ENCODE assay signal across 8 mouse cellular contexts in the genomic region with DNA sequence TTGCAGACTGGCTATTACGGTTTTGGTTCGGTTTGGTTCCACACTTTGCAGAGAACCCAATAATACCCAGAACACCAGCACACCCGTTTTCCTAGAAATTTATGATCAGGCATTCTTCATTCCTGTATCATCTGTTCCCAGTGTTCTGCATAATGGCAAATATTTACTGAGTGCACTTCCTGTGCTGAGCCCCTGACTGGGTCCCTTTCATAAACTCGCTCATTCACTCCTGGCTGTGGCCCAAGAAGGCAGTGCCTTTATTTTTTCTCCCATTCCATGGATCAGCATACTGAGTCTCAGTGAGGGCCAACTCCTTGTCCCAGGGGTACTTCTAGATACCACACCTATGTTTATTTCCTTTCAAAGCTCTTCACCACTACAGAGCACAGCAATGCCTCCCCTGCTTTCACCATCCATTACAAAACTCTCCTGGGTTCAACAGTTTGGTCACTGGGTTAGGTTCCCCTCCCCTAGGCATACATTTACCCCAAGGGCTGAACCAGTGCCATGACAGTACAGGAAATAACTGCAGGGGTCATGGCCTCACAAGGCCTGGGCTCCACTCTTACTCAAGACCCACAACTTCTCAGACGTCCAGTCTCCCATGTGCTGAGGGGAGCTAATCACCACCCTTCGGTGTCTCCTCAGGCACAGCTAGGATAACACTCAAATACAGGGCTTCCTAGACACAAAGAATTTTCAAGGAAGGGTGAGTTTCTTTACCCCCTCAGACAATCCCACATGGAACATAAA.
DNase-seq lines count a peak whose midpoint lies in the region; ATAC-seq and TF ChIP-seq lines count a peak whose summit lies in the region.
"Had no signal": no experiment of that assay in that cellular context is flagged by ENCODE, and none has a peak within 500 bp of the region (broad histone marks: within the 10 kb centered on the region; RNA-seq: fewer than 3 reads in every experiment).

No protein-coding gene starts in this region.

- no peak for DNase-seq in kidney, adult 11 months
- no peak for DNase-seq in limb, embryonic 14.5 days (ENCODE audit: low spot score)
- DNase-seq in cerebellum, postnatal 25 days: no peak
- DNase-seq in left cerebral cortex, postnatal 14 days (ENCODE audit: low spot score in 2 of 2): no peak
- DNase-seq: gastrocnemius, postnatal 10 days had no signal

- no peaks in the 10 kb centered on the region for H3K27me3 ChIP-seq in kidney, embryonic 16.5 days (ENCODE audit: insufficient read depth, low read length)
- H3K27me3 ChIP-seq in embryonic facial prominence, embryonic 13.5 days: no peaks in the 10 kb centered on the region
- 0 out of 2 replicates have a peak, but pooled peaks cover 4% of the 10 kb centered on the region for H3K27me3 ChIP-seq in limb, embryonic 14.5 days (ENCODE audit: control insufficient read depth, insufficient read depth, low read length)
- no peaks in the 10 kb centered on the region for H3K27me3 ChIP-seq in neural tube, embryonic 15.5 days (replicated peaks)

- 0 out of 2 replicates have a peak overlapping the region, but pooled peaks have one; percentile 9 for H3K9ac ChIP-seq in kidney, embryonic 16.5 days (replicated peaks; ENCODE audit: low read length)
- H3K9ac ChIP-seq in embryonic facial prominence, embryonic 13.5 days: no peak overlapping the region
- H3K9ac ChIP-seq in limb, embryonic 14.5 days (ENCODE audit: low read depth, low read length, severe bottlenecking): no peak overlapping the region
- no peak overlapping the region for H3K9ac ChIP-seq in neural tube, embryonic 15.5 days (replicated peaks)

- no peak overlapping the region for H3K4me2 ChIP-seq in kidney, embryonic 16.5 days (replicated peaks; ENCODE audit: low read depth, low read length)
- H3K4me2 ChIP-seq in embryonic facial prominence, embryonic 13.5 days: no peak overlapping the region
- H3K4me2 ChIP-seq in limb, embryonic 14.5 days (replicated peaks; ENCODE audit: low read depth, low read length, severe bottlenecking): no peak overlapping the region
- no peak overlapping the region for H3K4me2 ChIP-seq in neural tube, embryonic 15.5 days

- intact Hi-C loops in left cerebral cortex, postnatal 14 days (cut with DNase I): no loop called here

- no peak for ATAC-seq in kidney, embryonic 16.5 days (ENCODE audit: low FRiP score, low TSS enrichment)
- ATAC-seq in embryonic facial prominence, embryonic 13.5 days (ENCODE audit: insufficient number of reproducible peaks, insufficient read depth, low FRiP score, low TSS enrichment, low read depth): no peak
- no peak for ATAC-seq in limb, embryonic 14.5 days (ENCODE audit: low FRiP score, low read depth)
- ATAC-seq in neural tube, embryonic 15.5 days (ENCODE audit: low FRiP score): no peak

- no peak overlapping the region for H3K4me3 ChIP-seq in kidney, embryonic 16.5 days (ENCODE audit: low read length)
- H3K4me3 ChIP-seq in embryonic facial prominence, embryonic 13.5 days: no peak overlapping the region
- no peak overlapping the region for H3K4me3 ChIP-seq in limb, embryonic 14.5 days (replicated peaks; ENCODE audit: low read length)
- no peak overlapping the region for H3K4me3 ChIP-seq in neural tube, embryonic 15.5 days (replicated peaks)

- WGBS in kidney, embryonic 16.5 days: 42% methylated on average over 6 of the region's 6 CpGs
- WGBS in embryonic facial prominence, embryonic 13.5 days: 60% methylated on average over 6 of the region's 6 CpGs
- whole genome bisulfite sequencing in limb, embryonic 14.5 days: 44% methylated on average over 6 of the region's 6 CpGs
- WGBS in neural tube, embryonic 15.5 days: 48% methylated on average over 6 of the region's 6 CpGs

- no peaks in the 10 kb centered on the region for H3K9me3 ChIP-seq in kidney, embryonic 16.5 days (ENCODE audit: low read length)
- H3K9me3 ChIP-seq in embryonic facial prominence, embryonic 13.5 days: no peaks in the 10 kb centered on the region
- no peaks in the 10 kb centered on the region for H3K9me3 ChIP-seq in limb, embryonic 14.5 days (ENCODE audit: control insufficient read depth, low read length)
- no peaks in the 10 kb centered on the region for H3K9me3 ChIP-seq in neural tube, embryonic 15.5 days (replicated peaks)

- TF ChIP-seq POLR2A in limb, embryonic 14.5 days (IDR thresholded peaks at IDR 0.05; ENCODE audit: borderline replicate concordance, extremely low read depth, insufficient read depth, insufficient read length): no peak

- no peaks in the 10 kb centered on the region for H3K36me3 ChIP-seq in kidney, embryonic 16.5 days (ENCODE audit: insufficient read depth, low read length)
- no peaks in the 10 kb centered on the region for H3K36me3 ChIP-seq in embryonic facial prominence, embryonic 13.5 days
- H3K36me3 ChIP-seq in limb, embryonic 14.5 days (ENCODE audit: control insufficient read depth, insufficient read depth, low read length): no peaks in the 10 kb centered on the region
- H3K36me3 ChIP-seq in neural tube, embryonic 15.5 days: no peaks in the 10 kb centered on the region

- H3K4me1 ChIP-seq in kidney, embryonic 16.5 days (ENCODE audit: insufficient read depth, low read length): peaks cover 88% of the 10 kb centered on the region
- H3K4me1 ChIP-seq in embryonic facial prominence, embryonic 13.5 days: peaks cover 84% of the 10 kb centered on the region
- peaks cover 66% of the 10 kb centered on the region for H3K4me1 ChIP-seq in limb, embryonic 14.5 days (ENCODE audit: control insufficient read depth, insufficient read depth, low read length)
- H3K4me1 ChIP-seq in neural tube, embryonic 15.5 days: peaks cover 84% of the 10 kb centered on the region

- peak overlapping the region; percentile 81 for H3K27ac ChIP-seq in kidney, embryonic 16.5 days (ENCODE audit: low read length)
- peak overlapping the region; percentile 34 for H3K27ac ChIP-seq in embryonic facial prominence, embryonic 13.5 days
- H3K27ac ChIP-seq in limb, embryonic 14.5 days (replicated peaks; ENCODE audit: low read depth, low read length): 0 out of 2 replicates have a peak overlapping the region, but pooled peaks have one; percentile 8
- peak overlapping the region; percentile 24 for H3K27ac ChIP-seq in neural tube, embryonic 15.5 days (replicated peaks)

Comparison
In these comparisons a context has a peak if more than half of its experiments do, and no peak if none do; other contexts are left out.
1. H3K27ac ChIP-seq: peak in every context shown above with its lines; median percentile 81 in kidney, embryonic 16.5 days; 34 in embryonic facial prominence, embryonic 13.5 days; 24 in neural tube, embryonic 15.5 days; 8 in limb, embryonic 14.5 days.